Mouse (Mus musculus) embryonic facial prominence, embryonic 11.5 days (tissue): ENCODE measurements around the gene C1ql4. TPM values are rescaled to one million over a fixed set of nuclear protein-coding genes. Genes with fewer than 3 reads are reported as not detected.

Experiments used
- ATAC-seq: fragments of 200-750 bp; cut with Nextera tagmentation; replicated peaks from 2 replicates; pipeline ENCODE4 v1.8.0; 2017; ENCODE audit warnings: low read depth; ENCODE audit not compliant: insufficient number of reproducible peaks, low FRiP score, low TSS enrichment
- DNase-seq: peaks from one replicate; pipeline ENCODE4 v3.0.0-alpha.2; 2015; ENCODE audit warnings: low spot score
- H3K27ac ChIP-seq: fragments of 300-500 bp; sonication (generic); replicated peaks from 2 replicates; pipeline ENCODE4 v1.5.1; 2014; ENCODE audit warnings: mild to moderate bottlenecking, low read depth, low read length, control low read depth
- H3K27me3 ChIP-seq: fragments of 300-500 bp; sonication (generic); 2 replicates; pipeline ENCODE4 v1.6.1; 2014; ENCODE audit warnings: mild to moderate bottlenecking, low read length, moderate library complexity, mixed read lengths; ENCODE audit not compliant: control insufficient read depth, insufficient read depth
- H3K36me3 ChIP-seq: fragments of 300-500 bp; sonication (generic); replicated peaks from 2 replicates; pipeline ENCODE4 v1.6.1; 2014; ENCODE audit warnings: low read depth, mild to moderate bottlenecking, low read length, moderate library complexity, mixed read lengths; ENCODE audit not compliant: control insufficient read depth, insufficient read depth
- H3K4me1 ChIP-seq: fragments of 300-500 bp; sonication (generic); 2 replicates; pipeline ENCODE4 v1.6.1; 2014; ENCODE audit warnings: low read length, mixed read lengths; ENCODE audit not compliant: control insufficient read depth, insufficient read depth
- H3K4me2 ChIP-seq: fragments of 300-500 bp; sonication (generic); 2 replicates; pipeline ENCODE4 v1.6.1; 2014; ENCODE audit warnings: low read depth, mild to moderate bottlenecking, control low read depth, low read length, moderate library complexity
- H3K4me3 ChIP-seq: fragments of 300-500 bp; sonication (generic); 2 replicates; pipeline ENCODE4 v1.5.1; 2014; ENCODE audit warnings: low read depth, low read length, control low read depth
- H3K9ac ChIP-seq: fragments of 300-500 bp; sonication (generic); replicated peaks from 2 replicates; pipeline ENCODE4 v1.6.1; 2014; ENCODE audit warnings: mild to moderate bottlenecking, control low read depth, low read length
- H3K9me3 ChIP-seq: fragments of 300-500 bp; sonication (generic); replicated peaks from 2 replicates; pipeline ENCODE4 v1.6.1; 2016; ENCODE audit warnings: mild to moderate bottlenecking, low read length, inconsistent platforms, mixed read lengths; ENCODE audit not compliant: control insufficient read depth
- WGBS: fragments of 180-500 bp; shearing (Covaris S2); extraction: QIAGEN DNeasy Blood & Tissue Kit; methylation state at CpG from one replicate; pipeline ENCODE4 v1.1.7; 2014; 5-methylcytosine and 5-hydroxymethylcytosine counted together
- polyA plus RNA-seq: library from polyadenylated mRNA; unstranded; fragments of >200 nt; fragmentation: Nextera tagmentation; extraction: Ambion mirVana; gene quantifications from 2 replicates; pipeline ENCODE4 v1.2.1, GENCODE M21; 2014

Gene C1ql4
- polyA plus RNA-seq, result 1.0 and 1.1 TPM in 2 replicates

- peaks cover 57% of the 10 kb centered on the region for H3K27me3 ChIP-seq
- peak within 1 kb of the TSS; percentile 23; the same call in 1 of the 2 replicates for H3K4me3 ChIP-seq
- 8% methylated on average over 60 of the region's 60 CpGs for WGBS
- H3K4me1 ChIP-seq, result no peaks in the 10 kb centered on the region
- ATAC-seq (no peak), DNase-seq (peak; percentile 48)
- H3K27ac ChIP-seq, result no peak within 1 kb of the TSS
- peak within 1 kb of the TSS; percentile 28 for H3K4me2 ChIP-seq
- H3K36me3 ChIP-seq, result 0 out of 2 replicates have a peak, but pooled peaks cover 2% of the 10 kb centered on the region
- no peak within 1 kb of the TSS for H3K9ac ChIP-seq
- H3K9me3 ChIP-seq, result no peaks in the 10 kb centered on the region
These were observed at the start of gene C1ql4 for GRCm38 (mm10) chr15:99087253-99088075. C1ql4 (minus strand) TSS chr15:99087817.

DNA sequence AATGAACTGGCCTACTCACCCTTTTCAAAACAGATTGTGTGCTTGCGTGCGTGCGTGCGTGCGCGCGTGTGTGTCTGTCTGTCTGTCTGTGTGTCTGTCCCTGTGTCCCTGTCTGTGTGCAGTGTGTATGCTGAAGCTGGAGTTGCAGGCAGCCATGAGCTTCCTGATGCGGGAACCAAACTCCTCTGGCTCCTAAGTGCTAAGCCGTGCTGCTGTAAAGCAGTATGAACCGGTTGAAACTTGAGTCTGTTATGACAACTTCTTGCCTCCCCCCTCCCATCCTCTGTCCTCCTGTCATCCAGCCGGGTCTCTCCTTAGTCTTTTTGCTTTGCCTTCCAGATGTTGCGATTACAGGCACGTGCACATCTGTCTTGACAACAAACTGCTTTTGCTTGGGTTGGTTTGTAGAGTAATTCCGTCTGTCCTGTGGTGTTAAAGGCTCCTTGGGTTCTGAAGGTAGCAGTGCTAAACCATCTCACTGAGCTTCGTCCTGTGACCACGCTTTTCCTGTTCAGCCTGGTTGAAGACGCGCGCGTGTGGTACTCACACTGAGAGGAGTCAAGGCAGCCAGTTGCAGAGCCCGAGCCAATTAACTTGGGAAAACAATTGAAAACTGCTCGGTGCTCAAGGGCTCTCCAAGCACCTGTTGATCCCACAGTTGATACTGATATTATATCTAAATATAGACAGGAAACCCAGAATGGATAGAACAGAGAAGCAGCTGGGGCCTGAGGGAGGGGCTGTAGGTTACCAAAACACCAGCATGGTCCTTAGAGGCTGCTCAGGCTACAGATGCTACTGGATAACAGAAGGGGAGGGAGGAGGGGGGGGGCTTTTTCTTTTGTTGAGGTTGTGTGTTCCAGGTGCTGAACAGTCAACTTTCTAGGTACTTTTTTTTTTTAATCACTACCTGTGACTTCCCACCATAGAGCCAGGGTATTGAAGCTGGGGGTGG, 42.6 kb upstream of the C1ql4 start:
- Histone ChIP-seq H3K4me3 (no peak overlapping the region), H3K4me2 (no peak overlapping the region), H3K36me3 (no peaks in the 10 kb centered on the region), H3K9me3 (no peaks in the 10 kb centered on the region), H3K4me1 (peaks cover 5% of the 10 kb centered on the region), H3K27me3 (no peaks in the 10 kb centered on the region), H3K27ac (no peak overlapping the region), H3K9ac (no peak overlapping the region)
- ATAC-seq (0 out of 2 replicates have a peak, but pooled peaks have one; percentile 12), DNase-seq (peak; percentile 62)
- WGBS, result 52% methylated on average over 22 of the region's 22 CpGs

DNA sequence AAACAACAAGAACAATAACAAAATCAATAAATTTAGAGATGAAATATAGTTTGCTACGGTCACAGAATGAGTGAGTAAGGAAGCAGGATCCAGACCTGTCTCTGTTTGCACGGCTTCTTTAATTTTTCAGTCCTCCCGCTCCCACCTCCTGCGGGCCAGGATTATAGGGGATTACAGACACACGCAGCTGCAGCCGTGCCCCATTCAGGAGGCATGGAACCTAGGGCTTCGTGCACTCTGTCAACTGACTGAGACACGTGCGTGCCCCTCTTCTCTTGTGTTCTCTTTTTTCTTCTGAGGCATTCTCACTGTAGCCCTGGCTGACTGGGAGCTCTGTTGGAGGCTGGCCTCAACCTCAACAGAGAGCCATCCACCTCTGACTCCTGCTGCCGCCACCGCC, 41.8 kb upstream of the C1ql4 start:
- Histone ChIP-seq H3K9me3 (no peaks in the 10 kb centered on the region), H3K4me1 (peaks cover 5% of the 10 kb centered on the region), H3K9ac (no peak overlapping the region), H3K36me3 (no peaks in the 10 kb centered on the region), H3K4me2 (no peak overlapping the region), H3K4me3 (no peak overlapping the region), H3K27ac (no peak overlapping the region), H3K27me3 (no peaks in the 10 kb centered on the region)
- no peak for DNase-seq
- 45% methylated on average over 11 of the region's 11 CpGs for WGBS
- ATAC-seq, result no peak

GRCm38 (mm10) chr15:99127851-99128522, 40.4 kb upstream of the C1ql4 start:
- no peaks in the 10 kb centered on the region for H3K27me3 ChIP-seq
- H3K4me1 ChIP-seq, result peaks cover 5% of the 10 kb centered on the region
- peak overlapping the region; percentile 83 for H3K4me3 ChIP-seq
- no peak for ATAC-seq
- H3K27ac ChIP-seq, result no peak overlapping the region
- peak overlapping the region; percentile 45 for H3K4me2 ChIP-seq
- WGBS, result 69% methylated on average over 6 of the region's 6 CpGs
- no peaks in the 10 kb centered on the region for H3K36me3 ChIP-seq
- H3K9me3 ChIP-seq, result no peaks in the 10 kb centered on the region
- DNase-seq, result no peak
- peak overlapping the region; percentile 25 for H3K9ac ChIP-seq

DNA sequence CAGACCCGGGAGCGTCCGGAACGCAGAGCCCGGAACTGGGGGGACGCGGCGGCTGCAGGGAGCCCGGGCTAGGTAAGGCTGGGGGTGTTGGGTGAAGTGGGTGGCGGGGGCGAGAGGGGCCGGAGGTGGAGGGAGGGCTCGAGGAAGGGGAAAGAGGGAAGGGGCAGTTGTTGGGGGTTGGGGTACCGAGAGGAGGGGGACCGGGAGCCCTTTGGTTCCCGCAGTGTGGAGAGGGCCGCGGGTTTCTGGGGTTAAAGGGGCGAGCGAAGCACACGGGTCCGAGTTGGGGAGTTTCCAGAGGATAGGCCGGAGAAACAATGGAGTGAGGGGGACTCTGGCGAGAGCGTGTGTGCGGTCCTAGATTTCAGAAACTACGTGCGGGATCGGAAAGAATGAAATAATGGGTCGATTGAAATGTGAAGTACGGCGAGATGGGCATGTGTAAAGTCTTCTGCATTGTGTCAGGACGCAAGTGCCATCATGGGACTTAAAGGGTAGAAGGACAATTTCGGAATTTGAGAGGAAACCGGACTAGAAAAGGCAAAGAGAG, 39.3 kb upstream of the C1ql4 start:
- H3K27ac ChIP-seq, result peak overlapping the region; percentile 89
- WGBS, result under 1% methylated on average over 31 of the region's 35 CpGs
- no peak; the same call in 1 of the 2 replicates for ATAC-seq
- H3K27me3 ChIP-seq, result no peaks in the 10 kb centered on the region
- peaks cover 5% of the 10 kb centered on the region for H3K4me1 ChIP-seq
- DNase-seq, result peak; percentile 66
- peak overlapping the region; percentile 45 for H3K4me2 ChIP-seq
- no peaks in the 10 kb centered on the region for H3K36me3 ChIP-seq
- H3K9ac ChIP-seq, result peak overlapping the region; percentile 92
- H3K9me3 ChIP-seq, result no peaks in the 10 kb centered on the region
- peak overlapping the region; percentile 83 for H3K4me3 ChIP-seq

- WGBS, result under 1% methylated on average over 72 of the region's 115 CpGs
- Histone ChIP-seq H3K4me1 (peaks cover 5% of the 10 kb centered on the region), H3K9ac (peak overlapping the region; percentile 92), H3K4me3 (peak overlapping the region; percentile 83), H3K27me3 (no peaks in the 10 kb centered on the region), H3K9me3 (no peaks in the 10 kb centered on the region), H3K4me2 (peak overlapping the region; percentile 45), H3K27ac (peak overlapping the region; percentile 89), H3K36me3 (no peaks in the 10 kb centered on the region)
- peak; percentile 96 for DNase-seq
- peak; percentile 89 for ATAC-seq
These were observed 38.6 kb upstream of the C1ql4 start for GRCm38 (mm10) chr15:99126081-99126815.

DNA sequence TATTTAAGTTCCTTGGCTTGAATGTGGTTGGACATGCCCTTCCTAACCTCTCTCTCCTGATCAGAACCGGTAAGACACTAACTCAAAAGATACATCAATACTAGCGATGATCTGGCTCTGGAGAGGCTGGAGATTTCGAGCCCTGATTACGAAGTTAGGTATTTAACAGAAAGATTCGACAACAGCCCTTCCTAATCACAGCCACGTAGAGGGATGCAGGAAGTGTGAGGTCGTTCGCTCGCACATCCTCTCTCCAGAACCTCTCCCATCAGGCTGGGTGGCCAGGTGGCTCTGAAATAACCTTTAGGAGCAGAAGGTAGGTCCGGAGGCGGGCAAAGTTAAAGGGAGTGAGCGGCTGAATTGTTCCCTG, 38.1 kb upstream of the C1ql4 start, which contains the start of gene Spats2:
TSS of gene Spats2 (plus strand) at position 206 of the 370 bp plus-strand sequence.
- H3K36me3 ChIP-seq, result no peaks in the 10 kb centered on the region
- peak within 1 kb of the TSS; percentile 92 for H3K9ac ChIP-seq
- H3K4me3 ChIP-seq, result peak within 1 kb of the TSS; percentile 83
- no peaks in the 10 kb centered on the region for H3K9me3 ChIP-seq
- no peak; the same call in 1 of the 2 replicates for ATAC-seq
- peaks cover 5% of the 10 kb centered on the region for H3K4me1 ChIP-seq
- peak within 1 kb of the TSS; percentile 45 for H3K4me2 ChIP-seq
- WGBS, result 4% methylated on average over 12 of the region's 12 CpGs
- H3K27me3 ChIP-seq, result no peaks in the 10 kb centered on the region
- peak within 1 kb of the TSS; percentile 89 for H3K27ac ChIP-seq
- no peak for DNase-seq
